Mouse (Mus musculus) layer of hippocampus, adult 9-11 months (tissue): ENCODE data around the gene Sept4.

Experiments
- DNase-seq: peaks from one replicate; pipeline ENCODE4 v3.0.0; 2022

The Sept4 gene

DNA sequence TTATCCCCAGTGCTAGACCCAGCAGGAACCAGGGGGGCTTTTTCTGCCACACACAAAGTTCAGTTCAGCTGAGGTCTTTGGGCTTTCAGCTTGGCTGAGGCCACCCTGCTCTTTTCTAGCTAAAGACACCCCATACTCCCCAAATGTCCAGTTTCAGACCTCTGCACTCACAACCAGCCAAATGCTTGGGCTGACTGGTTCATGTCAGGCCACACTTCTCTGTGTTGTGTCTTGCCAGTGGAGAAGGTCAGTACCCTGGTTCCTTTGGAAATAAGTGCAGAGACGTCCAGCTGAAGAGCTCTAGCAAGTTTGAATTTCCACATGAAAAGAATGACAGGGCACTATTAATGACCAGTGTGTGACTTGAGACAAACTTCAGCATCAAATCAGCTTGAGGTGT, 11.0 kb downstream of the Sept4 start:
- DNase-seq, result no peak

DNA sequence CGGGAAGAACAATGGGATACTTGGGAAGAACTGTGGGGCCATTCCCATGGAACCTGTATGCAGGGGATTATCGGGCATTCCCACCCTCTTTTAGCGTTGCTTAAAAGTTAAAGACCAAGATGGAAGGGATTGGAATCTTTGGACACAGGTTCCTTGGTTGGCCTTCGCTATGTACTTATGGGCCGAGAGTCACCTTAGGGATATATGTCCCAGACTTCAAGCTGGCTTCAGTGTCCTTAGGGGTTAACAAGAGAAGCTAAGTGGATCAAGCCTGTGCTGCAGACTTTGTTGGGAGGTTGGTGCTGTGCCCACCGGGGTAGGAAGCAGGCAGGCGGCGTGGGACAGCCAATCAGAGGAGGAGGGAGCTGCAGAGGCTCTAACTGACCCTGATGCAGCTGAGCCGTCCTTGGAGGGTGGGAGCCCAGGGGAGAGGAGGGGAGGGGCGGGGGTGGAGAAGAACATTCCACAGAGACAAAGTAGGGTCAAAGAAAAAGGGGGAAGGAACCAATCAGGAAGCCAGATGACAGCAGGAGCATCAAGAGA, 11.9 kb downstream of the Sept4 start:
- no peak for DNase-seq

DNA sequence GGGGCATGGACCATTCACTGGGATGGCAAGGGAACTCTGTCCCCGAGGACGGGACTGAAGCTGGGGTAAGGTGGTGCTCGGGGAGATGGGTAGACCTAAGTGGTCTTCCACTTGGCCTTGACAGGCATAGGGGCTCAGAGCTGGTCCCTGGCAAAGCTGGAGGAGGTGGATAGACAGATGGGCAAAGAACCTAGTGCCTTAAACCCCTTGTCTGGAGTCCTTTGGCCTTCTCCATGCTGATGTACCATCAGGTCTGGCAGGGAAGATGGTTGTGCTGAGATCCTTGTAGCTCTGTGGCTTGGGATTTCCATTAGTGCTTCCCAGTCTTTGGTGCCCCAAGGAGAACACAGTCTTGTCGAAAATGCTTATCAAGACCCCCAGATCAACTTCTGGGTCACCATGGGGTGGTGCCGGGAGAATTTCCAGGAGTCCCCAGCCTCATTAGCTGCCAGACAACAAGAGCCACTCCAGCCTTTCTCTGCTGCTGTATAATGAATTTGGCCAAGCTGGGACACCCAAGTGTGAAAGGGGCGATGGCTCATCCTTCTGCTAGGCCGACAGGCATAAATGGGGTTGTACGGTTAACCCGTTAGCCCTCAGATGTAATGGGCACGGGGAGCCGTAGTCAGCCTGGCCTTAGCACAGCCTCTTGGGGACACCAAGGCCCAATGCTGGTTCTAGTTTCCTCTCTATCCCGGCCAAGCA, 12.6 kb downstream of the Sept4 start:
- DNase-seq, result no peak

DNA sequence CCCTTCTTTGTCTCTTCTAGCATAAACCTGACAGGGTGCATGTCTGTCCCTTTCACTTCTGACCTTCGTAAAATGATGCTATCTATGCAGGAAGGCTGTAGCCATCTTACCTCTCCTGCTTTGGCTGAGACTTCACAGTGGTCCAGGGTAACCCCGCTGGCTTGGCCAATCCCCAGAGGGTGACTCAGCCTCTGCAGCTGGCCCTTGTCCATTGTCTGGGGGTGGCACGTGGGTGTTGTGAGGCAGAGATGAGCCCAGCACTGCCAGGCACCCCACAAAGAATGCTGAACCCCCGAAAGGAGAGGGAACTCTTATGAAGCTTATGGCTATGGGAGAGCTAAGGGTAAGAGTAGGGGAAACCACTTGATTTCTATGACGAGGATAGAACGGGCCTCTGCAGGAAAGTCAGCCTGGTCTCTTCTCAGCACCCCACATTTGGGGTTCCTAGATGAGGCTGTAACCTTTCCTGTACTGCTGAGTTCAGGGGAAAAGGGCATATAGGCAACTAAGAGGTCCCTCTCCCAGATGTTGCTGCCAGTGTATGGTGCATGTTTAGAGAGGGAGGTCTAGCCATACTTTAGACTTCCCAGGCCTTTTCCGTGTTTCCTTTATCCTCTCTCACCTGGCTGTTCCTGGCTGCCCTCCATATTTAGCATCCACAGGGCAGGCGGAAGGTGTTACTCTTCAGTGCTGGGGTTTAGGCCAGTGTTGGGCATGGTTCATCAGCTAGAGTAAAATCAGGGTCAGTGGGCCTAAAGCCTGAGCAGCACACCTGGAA, 13.4 kb downstream of the Sept4 start:
- DNase-seq, result peak; percentile 87

DNA sequence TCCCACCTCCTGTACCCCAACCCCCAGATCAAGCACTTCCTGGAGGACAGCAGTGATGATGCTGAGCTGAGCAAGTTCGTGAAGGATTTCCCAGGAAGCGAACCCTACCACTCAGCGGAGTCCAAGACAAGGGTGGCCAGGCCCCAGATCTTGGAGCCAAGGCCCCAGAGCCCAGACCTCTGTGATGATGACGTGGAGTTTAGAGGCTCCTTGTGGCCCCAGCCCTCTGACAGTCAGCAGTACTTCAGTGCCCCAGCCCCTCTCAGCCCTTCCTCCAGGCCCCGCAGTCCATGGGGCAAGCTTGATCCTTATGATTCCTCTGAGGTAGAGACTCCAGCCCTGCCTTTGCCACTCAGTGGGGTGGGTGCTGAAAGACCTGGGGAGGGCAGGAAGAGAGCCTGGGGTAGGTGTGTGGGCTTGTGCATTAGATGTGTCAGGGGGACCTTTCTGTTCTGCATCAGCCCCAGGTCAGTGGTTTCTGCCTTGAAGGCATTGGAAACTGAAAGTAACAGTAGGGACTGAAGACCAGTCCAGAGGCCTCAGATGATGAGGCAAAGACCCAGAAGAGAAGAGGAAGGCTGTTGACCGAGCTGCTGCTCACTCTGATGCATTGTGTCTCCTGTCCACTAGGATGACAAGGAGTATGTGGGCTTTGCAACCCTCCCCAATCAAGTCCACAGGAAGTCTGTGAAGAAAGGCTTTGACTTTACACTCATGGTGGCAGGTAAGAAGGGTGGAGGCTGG, 14.8 kb downstream of the Sept4 start:
- DNase-seq, result no peak

DNA sequence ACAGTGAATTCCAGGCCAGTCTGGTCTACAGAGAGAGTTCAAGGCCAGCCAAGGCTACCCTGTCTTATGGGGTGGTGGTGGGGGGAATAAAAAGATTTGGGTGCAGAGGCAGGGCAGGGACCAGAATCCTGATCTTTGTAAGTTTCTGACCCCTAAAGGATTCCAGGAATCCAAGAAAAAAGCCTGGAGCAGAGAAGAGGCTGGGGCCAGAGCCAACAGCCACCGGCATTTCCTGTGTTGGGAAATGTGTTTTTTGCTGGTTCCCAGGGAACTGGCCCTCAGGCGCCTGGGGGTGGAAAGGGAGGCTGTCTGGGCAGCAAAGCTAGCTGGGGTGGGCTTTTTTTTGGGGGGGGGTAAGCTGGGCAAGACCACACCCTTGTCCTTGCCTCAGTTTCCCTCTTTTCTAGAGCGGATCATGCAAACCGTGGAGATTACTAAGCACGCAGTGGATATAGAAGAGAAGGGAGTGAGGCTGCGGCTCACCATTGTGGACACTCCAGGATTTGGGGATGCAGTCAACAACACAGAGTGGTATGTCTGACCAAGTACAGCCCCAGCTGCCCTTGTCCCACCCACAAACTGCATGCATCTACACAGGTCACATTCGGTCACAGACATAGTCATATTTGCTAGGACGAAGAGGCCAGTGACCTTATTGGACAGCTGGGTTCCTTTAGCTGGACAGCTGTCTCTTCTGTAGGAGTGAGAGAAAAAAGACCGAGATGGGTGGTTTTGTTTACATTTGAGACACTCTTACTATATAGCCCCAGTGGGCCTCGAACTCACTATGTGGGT, 16.2 kb downstream of the Sept4 start:
- no peak for DNase-seq

DNA sequence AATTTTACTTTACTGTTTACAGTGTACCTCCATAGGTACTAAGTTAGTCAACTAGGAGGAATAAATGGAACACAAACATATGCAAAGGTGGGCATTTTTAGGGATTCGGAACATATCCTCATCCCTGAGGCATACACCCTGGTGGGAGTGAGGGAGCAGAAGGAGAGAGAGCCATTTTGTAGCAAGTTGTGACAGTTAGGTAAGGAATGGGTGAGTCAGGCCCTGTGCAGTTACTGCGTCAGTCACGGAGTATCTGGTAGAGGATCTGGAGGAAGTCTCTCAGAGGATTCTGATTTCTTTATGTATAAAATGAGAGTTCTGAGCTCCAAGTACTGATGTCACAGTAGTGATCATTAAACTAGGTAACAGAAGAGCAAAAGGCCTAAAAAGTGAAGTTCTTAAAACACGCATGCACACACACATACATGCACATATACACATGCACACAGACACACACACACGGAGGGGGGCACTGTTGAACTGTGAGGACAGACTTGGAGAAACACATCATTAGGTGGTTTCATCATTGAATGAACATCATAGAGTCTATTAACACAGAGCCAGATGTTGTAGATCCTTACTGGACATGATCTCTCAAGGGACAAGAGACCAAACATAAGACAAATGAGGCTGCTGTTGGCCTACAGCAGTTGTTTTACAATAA, 18.6 kb downstream of the Sept4 start:
- no peak for DNase-seq

DNA sequence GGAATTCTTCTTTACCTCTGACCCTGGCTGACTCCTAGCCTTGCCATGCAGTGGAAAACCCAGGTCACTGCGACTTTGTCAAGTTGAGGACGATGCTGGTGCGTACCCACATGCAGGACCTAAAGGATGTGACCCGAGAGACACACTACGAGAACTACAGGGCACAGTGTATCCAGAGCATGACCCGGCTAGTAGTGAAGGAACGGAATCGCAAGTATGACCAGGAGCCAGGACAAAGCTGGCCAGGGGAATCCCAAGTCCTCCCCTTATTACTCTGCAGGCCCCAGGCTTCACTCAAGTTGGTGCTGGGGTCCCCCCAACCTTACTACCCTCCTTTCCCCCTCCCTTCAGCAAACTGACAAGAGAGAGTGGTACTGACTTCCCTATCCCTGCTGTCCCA, 20.9 kb downstream of the Sept4 start:
- no peak for DNase-seq

DNA sequence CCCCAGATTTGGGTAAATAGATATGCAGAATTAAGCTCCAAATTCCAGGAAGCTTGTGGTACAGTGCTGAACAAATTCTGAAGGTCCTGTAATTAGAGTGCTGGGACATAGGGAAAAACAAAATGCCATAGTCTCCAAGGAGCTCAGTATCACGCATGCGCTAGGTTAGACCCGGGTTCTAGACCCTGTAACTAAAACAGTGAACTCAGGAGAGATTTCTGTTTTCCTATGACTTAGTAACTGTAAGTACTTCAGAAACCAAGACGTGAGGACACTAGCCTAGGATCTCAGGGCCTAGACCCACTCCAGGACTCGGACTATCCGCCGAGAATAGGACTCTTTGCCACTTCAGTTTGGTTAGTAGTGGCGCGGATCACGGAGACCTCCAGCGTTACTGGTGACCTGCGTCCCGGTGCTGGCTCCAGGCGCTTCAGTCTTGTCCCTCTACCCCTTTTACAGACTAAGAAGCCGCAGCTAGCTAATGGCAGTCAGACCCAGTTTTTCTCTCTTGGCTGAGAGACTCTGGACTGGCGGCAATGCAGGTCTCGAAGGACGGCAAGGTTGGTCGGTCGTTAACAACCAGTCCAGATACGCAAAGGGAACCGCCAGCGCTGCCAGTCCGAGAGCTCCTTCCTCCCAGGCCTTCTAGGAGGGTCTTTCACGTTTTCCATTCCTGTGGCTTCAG, 22.3 kb downstream of the Sept4 start:
- no peak for DNase-seq

DNA sequence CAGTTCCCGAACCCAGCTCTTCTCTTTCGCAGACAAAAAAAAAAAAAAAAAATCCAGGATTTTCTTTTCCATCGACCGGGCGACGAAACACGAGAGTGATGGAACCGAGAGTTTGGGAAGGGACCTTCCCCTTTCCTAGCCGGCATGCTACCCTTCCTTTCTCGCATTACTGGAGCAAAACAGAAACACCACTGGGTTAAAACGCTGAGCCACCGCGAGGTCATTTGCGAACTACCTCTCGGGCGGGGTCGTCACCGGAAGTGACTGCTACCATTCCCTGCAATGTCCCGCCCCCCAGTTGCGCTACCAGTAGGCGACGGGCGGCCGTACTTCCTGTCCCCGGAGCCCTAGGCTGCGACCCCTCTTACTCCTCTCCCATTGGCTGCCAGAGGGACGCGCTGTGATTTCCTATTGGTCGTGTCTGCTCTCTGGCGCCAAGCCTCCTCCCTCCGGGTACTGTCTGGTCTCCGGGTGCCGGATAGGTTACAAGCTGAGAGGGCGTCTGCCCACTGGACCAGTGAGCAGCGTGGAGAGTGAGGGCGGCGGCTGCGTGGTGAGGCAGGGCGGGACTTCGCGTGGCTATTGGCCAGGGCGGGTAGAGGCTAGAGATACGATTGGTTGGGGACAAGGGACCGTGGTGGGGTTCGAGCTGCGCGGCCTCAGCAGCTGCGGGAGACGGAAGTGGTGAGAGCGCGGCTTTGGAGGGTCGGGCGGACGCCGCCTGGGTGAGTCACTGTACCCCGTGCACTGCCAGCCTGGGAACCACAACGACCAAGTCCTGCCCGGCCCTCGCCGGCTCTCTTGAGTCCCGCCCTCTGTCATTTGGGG, 23.0 kb downstream of the Sept4 start, which contains the start of gene Mtmr4:
TSS of gene Mtmr4 (plus strand) at position 637 of the 828 bp plus-strand sequence.
- DNase-seq, result peak; percentile 100

DNA sequence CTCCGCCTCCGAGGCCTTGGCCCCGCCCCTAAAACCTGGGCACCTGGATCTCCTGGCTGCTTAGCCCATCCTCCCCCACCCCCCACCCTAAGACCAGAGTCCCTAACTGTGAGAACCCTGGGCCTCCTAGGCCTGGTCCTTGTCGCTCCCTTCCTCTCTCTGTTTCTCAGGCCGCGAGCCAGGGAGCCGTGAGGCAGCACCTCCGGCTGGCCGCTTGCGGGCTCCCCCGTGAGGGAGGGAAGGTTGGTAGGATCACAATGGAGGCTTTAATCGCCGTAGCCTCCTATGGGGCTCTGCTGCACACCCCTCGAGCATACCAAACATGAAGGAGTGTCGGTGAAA, 23.6 kb downstream of the Sept4 start:
- no peak for DNase-seq

DNA sequence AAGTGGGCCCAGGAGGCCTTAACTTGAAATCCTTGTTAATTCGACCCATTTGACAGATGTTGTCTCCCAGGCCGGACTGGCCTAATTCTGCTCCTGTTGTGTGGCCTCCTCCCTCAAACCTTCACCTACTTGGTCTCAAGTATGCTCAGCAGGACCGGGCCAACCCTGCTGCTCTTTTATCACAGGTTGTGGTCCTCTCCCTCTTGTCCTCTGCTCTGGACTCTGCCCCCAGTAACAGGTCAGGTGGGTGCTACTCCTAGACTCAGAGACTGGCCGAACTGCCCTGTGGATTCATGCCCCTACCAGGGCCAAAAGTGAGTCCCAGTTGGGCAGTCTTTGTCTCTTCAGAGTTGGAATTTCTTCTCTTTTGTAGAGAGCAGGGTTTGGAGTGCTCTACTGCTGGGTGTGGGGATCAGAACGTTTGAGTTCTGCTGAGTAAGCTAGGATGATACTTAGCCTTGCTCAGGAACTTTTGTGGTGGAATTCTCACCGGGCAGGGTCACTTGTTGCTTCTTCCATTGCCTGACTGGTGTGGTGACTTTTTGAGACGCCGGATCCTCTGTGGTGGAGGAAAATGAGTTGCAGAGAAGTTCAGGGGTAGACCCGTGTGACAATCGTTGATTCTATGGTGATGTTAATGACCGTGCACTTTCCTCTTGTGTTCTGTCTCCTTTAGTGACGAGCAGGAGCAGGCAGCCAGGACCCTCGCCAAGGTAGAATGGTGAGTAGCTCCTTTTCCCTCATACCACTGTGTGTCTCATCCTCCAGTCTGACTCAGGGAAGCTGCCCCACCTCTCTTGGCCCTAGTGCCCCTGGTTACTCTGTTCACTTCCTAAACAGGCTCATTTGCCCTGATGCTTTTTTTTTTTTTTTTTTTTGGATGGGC, 24.3 kb downstream of the Sept4 start:
- DNase-seq, result no peak

DNA sequence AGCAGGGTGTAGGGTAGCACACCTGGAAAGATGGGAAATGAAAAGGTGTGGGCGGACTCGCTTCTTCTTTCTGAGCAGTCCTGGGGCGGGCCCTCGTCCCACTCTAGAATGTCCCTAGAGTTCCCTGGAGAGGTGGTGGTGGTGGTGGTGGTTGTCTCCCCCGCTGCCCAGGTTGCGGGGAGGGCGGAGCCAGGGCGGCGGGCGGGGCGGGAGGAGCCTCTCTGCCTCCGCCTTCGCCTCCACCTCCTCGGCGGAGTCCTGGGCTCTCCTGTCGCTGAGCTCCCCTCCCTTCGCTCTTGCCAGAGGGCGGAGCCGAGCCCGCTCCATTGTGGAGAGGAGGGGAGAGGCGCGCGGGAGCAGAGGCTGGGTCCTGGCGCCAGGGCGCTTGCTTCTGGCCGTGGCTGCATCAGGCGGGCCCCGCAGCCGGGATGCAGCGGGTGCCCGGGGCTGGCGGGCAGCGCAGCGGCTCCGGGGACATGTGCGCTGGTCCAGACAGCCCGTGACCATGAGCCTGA, 26.7 kb downstream of the Sept4 start:
- DNase-seq, result peak; percentile 88

DNA sequence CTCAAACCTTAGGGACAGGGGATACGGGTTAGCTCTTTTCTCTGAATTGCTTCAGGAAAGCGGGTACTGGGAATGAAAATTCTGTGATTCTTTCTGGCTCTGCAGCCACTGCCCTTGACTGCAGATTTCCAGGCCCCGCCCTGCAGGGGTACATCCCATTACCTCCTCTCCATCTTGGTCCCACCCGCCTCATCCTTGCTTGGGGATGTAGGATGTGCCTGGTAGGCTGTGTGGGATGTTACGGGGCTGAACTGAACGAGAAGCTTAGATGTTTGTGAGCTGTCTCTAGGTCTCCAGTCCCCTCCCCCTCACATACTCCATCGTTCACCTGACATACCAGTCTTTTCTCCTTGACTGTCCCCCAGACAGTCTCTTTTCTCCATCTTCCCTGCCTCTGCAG, 27.3 kb downstream of the Sept4 start:
- no peak for DNase-seq

DNA sequence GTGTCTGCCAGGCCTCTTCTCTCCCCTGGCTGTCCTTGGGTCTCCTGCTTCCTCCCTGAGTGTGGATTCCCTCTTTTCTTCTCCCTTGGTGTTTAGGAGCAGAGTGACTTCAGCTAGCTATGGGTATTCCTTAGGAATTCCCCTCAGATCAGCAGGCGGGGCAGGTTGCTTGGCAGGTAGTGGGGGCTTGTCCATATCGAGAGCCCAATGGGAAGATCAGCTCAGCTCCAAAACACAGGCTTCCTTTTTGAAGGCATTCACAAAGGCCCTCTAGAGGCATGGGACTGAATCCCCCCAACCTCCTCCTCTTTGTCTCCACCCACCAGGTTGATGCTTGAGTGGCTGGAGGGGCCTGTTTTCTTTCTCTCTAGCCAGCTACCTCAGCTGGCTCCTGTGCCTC, 27.8 kb downstream of the Sept4 start:
- DNase-seq, result no peak

DNA sequence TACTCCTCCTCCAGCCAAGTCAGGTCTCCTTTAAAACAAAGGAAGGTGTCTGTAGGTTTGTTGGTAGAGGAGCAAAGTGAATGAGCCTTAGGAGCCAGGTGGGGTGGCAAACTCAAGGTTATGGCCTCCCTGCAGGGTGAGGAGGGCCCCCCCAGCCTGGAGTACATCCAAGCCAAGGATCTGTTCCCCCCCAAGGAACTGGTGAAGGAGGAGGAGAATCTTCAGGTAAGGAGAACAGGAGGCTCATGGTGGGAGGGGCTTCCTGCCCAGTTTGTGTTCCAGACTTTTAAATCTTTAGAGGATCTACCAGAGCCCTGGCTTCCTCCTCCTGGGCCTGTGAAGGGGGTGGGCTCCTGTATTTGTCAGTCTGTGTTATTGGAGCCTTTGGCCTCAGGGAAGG, 28.4 kb downstream of the Sept4 start:
- no peak for DNase-seq

DNA sequence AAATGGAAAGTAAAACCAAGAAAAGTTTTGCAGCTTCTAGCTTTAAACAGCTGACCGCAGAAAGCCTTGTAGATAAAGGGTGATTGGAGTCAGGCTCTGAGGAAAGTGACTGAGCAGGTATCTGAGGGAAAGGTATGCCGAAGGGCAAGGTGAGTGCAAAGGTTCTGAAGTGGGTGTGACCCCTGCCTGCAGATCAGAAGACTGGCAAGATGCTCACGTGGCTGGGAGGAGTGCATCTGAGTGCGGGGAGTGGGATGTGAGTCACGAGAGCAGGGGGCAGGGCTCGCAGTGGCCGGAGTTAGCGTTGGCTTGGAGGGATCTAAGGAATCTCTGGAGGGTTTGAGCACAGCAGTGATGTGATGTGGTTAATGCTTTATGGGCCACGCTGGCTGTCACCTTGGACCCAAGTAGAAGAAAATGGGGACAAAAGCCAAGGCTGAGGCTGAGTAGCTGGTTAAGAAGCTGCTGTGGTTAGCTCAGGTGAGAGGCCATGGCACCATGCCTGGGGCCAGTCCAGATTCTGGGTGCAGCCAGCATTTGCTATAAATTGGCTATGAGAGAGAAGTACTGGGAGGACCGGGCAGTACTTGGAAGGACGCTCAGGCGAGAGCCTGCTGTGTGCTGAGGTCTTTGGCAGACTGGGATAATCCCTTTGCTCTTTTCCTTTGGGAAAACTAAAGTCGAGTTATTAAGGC, 30.8 kb downstream of the Sept4 start:
- no peak for DNase-seq

DNA sequence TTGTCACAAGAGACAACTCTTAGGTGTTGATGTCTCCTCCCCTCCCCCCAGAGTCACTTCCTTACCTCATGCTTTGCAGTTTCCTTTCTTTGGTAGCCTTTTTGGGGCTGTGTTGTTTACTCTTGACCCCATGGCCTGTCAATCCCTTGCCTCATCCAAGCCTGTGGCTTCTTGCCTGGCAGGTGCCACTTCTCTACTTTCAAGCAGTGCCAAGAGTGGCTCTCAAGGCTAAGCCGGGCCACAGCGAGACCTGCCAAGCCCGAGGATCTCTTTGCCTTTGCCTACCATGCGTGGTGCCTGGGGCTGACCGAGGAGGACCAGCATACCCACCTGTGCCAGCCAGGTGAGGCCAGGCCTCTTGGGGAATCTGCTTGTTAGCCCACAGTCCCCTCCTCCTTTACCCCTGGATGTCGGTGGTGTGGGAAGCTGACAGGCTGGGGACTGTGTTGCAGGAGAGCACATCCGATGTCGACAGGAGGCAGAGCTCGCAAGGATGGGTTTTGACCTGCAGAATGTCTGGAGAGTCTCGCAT, 31.7 kb downstream of the Sept4 start:
- no peak for DNase-seq
